Mouse (Mus musculus): ENCODE data around the gene Bicral. TPM values are rescaled to one million over a fixed set of nuclear protein-coding genes. Genes with fewer than 3 reads are reported as not detected.
A peak's percentile ranks its signal among the peaks of the same experiment; 100 is the strongest.

The Bicral gene
- polyA plus RNA-seq, 1 experiment from 2014 or later, result 1.8 TPM

- Histone ChIP-seq H3K4me2 (ENCODE audit: low read depth, low read length) (peak overlapping the region; percentile 91), H3K27me3 (ENCODE audit: insufficient read depth, low read length) (no peaks in the 10 kb centered on the region), H3K27ac (ENCODE audit: low read depth) (peak overlapping the region; percentile 97), H3K36me3 (replicated peaks; ENCODE audit: insufficient read depth, low read length) (peaks cover 12% of the 10 kb centered on the region; the same call in 1 of the 2 replicates), H3K9me3 (ENCODE audit: low read length) (no peaks in the 10 kb centered on the region), H3K4me1 (ENCODE audit: insufficient read depth) (peaks cover 36% of the 10 kb centered on the region), H3K9ac (replicated peaks) (peak overlapping the region; percentile 79), H3K4me3 (ENCODE audit: low read depth, low read length) (peak overlapping the region; percentile 61)
- DNase-seq (no peak), ATAC-seq (no peak)
- 69% methylated on average over 4 of the region's 4 CpGs for WGBS (ENCODE audit: insufficient replicate concordance)
- TF ChIP-seq CTCF (IDR thresholded peaks at IDR 0.05; ENCODE audit: low read depth), result no peak
- no peak for TF ChIP-seq EP300 (IDR thresholded peaks at IDR 0.05; ENCODE audit: low read depth)
Measured at GRCm38 (mm10) chr17:46750580-46750979, 107.7 kb downstream of the Bicral start.

- peaks cover 16% of the 10 kb centered on the region; the same call in 1 of the 2 replicates for H3K36me3 ChIP-seq (replicated peaks; ENCODE audit: insufficient read depth, low read length)
- no peak overlapping the region for H3K4me2 ChIP-seq (ENCODE audit: low read depth, low read length)
- TF ChIP-seq EP300 (IDR thresholded peaks at IDR 0.05; ENCODE audit: low read depth) (no peak), CTCF (IDR thresholded peaks at IDR 0.05; ENCODE audit: low read depth) (no peak)
- H3K4me1 ChIP-seq (ENCODE audit: insufficient read depth), result peaks cover 36% of the 10 kb centered on the region
- no peak overlapping the region for H3K9ac ChIP-seq (replicated peaks)
- H3K4me3 ChIP-seq (ENCODE audit: low read depth, low read length), result no peak overlapping the region
- H3K9me3 ChIP-seq (ENCODE audit: low read length), result no peaks in the 10 kb centered on the region
- no peak overlapping the region for H3K27ac ChIP-seq (ENCODE audit: low read depth)
- DNase-seq (no peak), ATAC-seq (no peak)
- WGBS (ENCODE audit: insufficient replicate concordance), result 85% methylated on average over 5 of the region's 5 CpGs
- no peaks in the 10 kb centered on the region for H3K27me3 ChIP-seq (ENCODE audit: insufficient read depth, low read length)
Measured at GRCm38 (mm10) chr17:46749282-46749681, 109.0 kb downstream of the Bicral start.

Other genes starting within 250 kb of the Bicral start
- gene Ptk7, start 229.0 kb downstream of the Bicral start, polyA plus RNA-seq (2015; fragmentation: Nextera tagmentation; extraction: Ambion mirVana), result 3.0 and 3.5 TPM in 2 replicates
- gene Klc4, start 212.5 kb downstream of the Bicral start, polyA plus RNA-seq (2015; fragmentation: Nextera tagmentation; extraction: Ambion mirVana), result 10.7 and 12.6 TPM in 2 replicates
- 75.2 and 79.3 TPM in 2 replicates for gene Mrpl2, start 212.3 kb downstream of the Bicral start, polyA plus RNA-seq (2015; fragmentation: Nextera tagmentation; extraction: Ambion mirVana)
- gene Cul7, start 208.1 kb downstream of the Bicral start, polyA plus RNA-seq (2015; fragmentation: Nextera tagmentation; extraction: Ambion mirVana), result 5.2 and 6.2 TPM in 2 replicates
- gene Rrp36, start 184.1 kb downstream of the Bicral start, polyA plus RNA-seq (2015; fragmentation: Nextera tagmentation; extraction: Ambion mirVana), result 28.1 and 28.2 TPM in 2 replicates
- 52.3 and 56.9 TPM in 2 replicates for gene Mea1, start 179.7 kb downstream of the Bicral start, polyA plus RNA-seq (2015; fragmentation: Nextera tagmentation; extraction: Ambion mirVana)
- gene Klhdc3, start 177.6 kb downstream of the Bicral start, polyA plus RNA-seq (2015; fragmentation: Nextera tagmentation; extraction: Ambion mirVana), result 60.0 and 63.0 TPM in 2 replicates
- gene Ppp2r5d, start 153.4 kb downstream of the Bicral start, polyA plus RNA-seq (2015; fragmentation: Nextera tagmentation; extraction: Ambion mirVana), result 11.2 and 12.5 TPM in 2 replicates
- 11.6 and 12.6 TPM in 2 replicates for gene Pex6, start 147.0 kb downstream of the Bicral start, polyA plus RNA-seq (2015; fragmentation: Nextera tagmentation; extraction: Ambion mirVana)
- gene Gnmt, start 129.3 kb downstream of the Bicral start, polyA plus RNA-seq (2015; fragmentation: Nextera tagmentation; extraction: Ambion mirVana), result 707 and 780 TPM in 2 replicates
- gene Cnpy3, start 106.3 kb downstream of the Bicral start, polyA plus RNA-seq (2015; fragmentation: Nextera tagmentation; extraction: Ambion mirVana), result 23.0 and 24.1 TPM in 2 replicates
- 0.11 and 0.14 TPM in 2 replicates for gene Ptcra, start 94.8 kb downstream of the Bicral start, polyA plus RNA-seq (2015; fragmentation: Nextera tagmentation; extraction: Ambion mirVana)
- gene 2310039H08Rik, start 85.8 kb downstream of the Bicral start, polyA plus RNA-seq (2015; fragmentation: Nextera tagmentation; extraction: Ambion mirVana), result 192 and 213 TPM in 2 replicates
- 63.6 and 64.1 TPM in 2 replicates for gene Rpl7l1, start 75.8 kb downstream of the Bicral start, polyA plus RNA-seq (2015; fragmentation: Nextera tagmentation; extraction: Ambion mirVana)
- gene Tbcc, start 32.2 kb upstream of the Bicral start, polyA plus RNA-seq (2015; fragmentation: Nextera tagmentation; extraction: Ambion mirVana), result 24.1 and 30.1 TPM in 2 replicates
- not detected in 2 replicates for gene Prph2, start 52.0 kb upstream of the Bicral start, polyA plus RNA-seq (2015; fragmentation: Nextera tagmentation; extraction: Ambion mirVana)
- gene Ubr2, start 152.1 kb upstream of the Bicral start, polyA plus RNA-seq (2015; fragmentation: Nextera tagmentation; extraction: Ambion mirVana), result 6.1 and 6.6 TPM in 2 replicates

Measured in liver, postnatal 0 days (tissue).